Mouse (Mus musculus): ENCODE measurements around the gene Rbm18. TPM values are rescaled to one million over a fixed set of nuclear protein-coding genes. Genes with fewer than 3 reads are reported as not detected.

The Rbm18 gene
- polyA plus RNA-seq (2017; shearing (Covaris generic)), result 56.9 TPM

GRCm38 (mm10) chr2:36136300-36136941 is at the start of gene Rbm18, which contains the start of gene Mrrf:
Rbm18 (minus strand) TSS chr2:36136773.
Mrrf (plus strand) TSS chr2:36136389.

DNA sequence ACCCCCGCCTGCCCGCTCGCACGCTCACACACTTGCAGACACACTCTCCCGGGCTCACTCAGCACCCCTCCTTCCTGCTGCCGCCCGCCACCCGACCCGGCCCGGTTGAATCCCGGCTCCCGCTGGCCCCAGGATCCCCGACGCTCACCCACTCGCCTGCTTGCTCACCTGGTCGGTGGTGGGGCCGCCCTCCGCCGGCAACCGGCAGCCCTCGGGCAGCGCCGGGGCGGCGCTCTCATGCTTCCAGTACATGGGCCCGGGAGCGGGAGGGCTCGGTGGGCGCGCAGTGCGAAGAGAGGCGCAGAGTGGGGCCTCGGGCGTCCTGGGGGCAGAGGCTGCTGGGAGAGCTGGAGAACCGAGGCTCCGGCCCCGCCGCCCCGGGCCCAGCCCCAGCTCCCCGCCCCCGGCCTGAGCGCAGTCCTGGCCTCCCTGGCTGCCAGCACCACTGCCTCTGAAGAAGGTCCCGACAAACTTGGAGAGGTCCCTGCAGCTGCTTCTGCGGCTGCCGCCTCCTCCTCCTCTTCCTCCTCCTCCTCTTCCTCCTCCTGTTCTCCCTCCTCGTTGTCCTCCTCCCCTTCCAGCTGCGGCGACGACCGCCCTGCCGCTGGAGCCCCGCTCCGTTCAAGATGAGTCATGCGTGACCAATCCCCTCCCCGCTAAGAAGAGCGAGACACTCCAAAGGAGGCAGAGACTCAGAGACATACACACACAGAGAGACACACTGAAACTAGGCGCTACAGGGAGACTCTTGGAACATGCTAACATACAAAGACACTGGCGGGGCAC is 31.4 kb downstream of the Rbm18 start, which contains the start of gene Lhx6:
Gene Lhx6 (minus strand): TSS at position 453 of the 786 bp plus-strand sequence.

Other genes starting within 250 kb of the Rbm18 start
- gene Ttll11, start 156.9 kb downstream of the Rbm18 start, polyA plus RNA-seq (2017; shearing (Covaris generic)), result 0.89 TPM
- gene Ndufa8, start 87.4 kb downstream of the Rbm18 start, polyA plus RNA-seq (2017; shearing (Covaris generic)), result 144 TPM
- not detected for gene Morn5, start 87.3 kb downstream of the Rbm18 start, polyA plus RNA-seq (2017; shearing (Covaris generic))
- not detected for gene Lhx6, start 31.4 kb downstream of the Rbm18 start, polyA plus RNA-seq (2017; shearing (Covaris generic))
- 17.7 TPM for gene Mrrf, start 384 bp downstream of the Rbm18 start, polyA plus RNA-seq (2017; shearing (Covaris generic))
- gene Ptgs1, start 93.7 kb upstream of the Rbm18 start, polyA plus RNA-seq (2017; shearing (Covaris generic)), result 1.2 TPM
- 0.11 TPM for gene Olfr338, start 236.7 kb upstream of the Rbm18 start, polyA plus RNA-seq (2017; shearing (Covaris generic))

All from CD4-positive, CD25-positive, alpha-beta regulatory T cell (primary cell).